Mouse (Mus musculus) E14TG2a.4 (cell line): ENCODE measurements around the gene Ush2a.

ENCODE experiments used
- H3K27me3 ChIP-seq: 2 replicates; pipeline ENCODE4 v1.6.1; 2014; ENCODE audit warnings: low read length, control low read depth; ENCODE audit not compliant: insufficient read depth
- H3K36me3 ChIP-seq: 2 replicates; pipeline ENCODE4 v1.6.1; 2014; ENCODE audit warnings: low read length, control low read depth; ENCODE audit not compliant: insufficient read depth
- H3K4me1 ChIP-seq: replicated peaks from 2 replicates; pipeline ENCODE4 v1.6.1; 2014; ENCODE audit warnings: low read depth, low read length, control low read depth
- H3K4me3 ChIP-seq: replicated peaks from 2 replicates; pipeline ENCODE4 v1.5.1; 2014; ENCODE audit warnings: mild to moderate bottlenecking, low read length
- H3K9me3 ChIP-seq: 2 replicates; pipeline ENCODE4 v1.6.1; 2014; ENCODE audit warnings: low read length, control low read depth
- CTCF ChIP-seq: conservative IDR thresholded peaks from 2 replicates; pipeline ENCODE4 v1.5.1; 2014; ENCODE audit warnings: low read length
- NANOG ChIP-seq: IDR thresholded peaks from 2 replicates; pipeline ENCODE4 v1.6.1; 2014; ENCODE audit warnings: borderline replicate concordance, low read length, mixed read lengths
- POU5F1 ChIP-seq: IDR thresholded peaks from 2 replicates; pipeline ENCODE4 v1.6.1; 2014; ENCODE audit warnings: low read length, borderline replicate concordance

Ush2a gene

DNA sequence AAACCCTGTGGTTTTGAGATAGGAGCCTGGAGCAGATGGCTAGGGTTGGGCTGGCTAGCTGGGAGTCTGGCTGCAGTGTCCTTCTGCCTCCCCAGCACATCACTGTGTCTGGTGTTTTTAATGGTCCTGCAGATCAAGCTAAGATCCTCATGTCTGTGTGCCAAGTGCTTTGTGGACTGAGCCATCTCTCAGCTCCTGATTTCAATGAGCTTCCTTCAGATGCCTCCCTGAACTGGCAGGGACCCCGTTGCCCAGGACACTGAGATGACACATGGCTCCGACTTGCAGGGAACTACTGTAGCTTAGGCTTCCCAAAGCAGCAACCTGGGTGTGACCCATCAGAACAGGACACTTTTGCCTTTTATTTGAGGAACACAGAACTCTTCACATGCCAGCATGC, 72.1 kb downstream of the Ush2a start:
- H3K4me3 ChIP-seq = no peak overlapping the region
- no peak for TF ChIP-seq NANOG
- no peaks in the 10 kb centered on the region for H3K36me3 ChIP-seq
- no peaks in the 10 kb centered on the region for H3K4me1 ChIP-seq
- H3K27me3 ChIP-seq = no peaks in the 10 kb centered on the region
- H3K9me3 ChIP-seq = no peaks in the 10 kb centered on the region

DNA sequence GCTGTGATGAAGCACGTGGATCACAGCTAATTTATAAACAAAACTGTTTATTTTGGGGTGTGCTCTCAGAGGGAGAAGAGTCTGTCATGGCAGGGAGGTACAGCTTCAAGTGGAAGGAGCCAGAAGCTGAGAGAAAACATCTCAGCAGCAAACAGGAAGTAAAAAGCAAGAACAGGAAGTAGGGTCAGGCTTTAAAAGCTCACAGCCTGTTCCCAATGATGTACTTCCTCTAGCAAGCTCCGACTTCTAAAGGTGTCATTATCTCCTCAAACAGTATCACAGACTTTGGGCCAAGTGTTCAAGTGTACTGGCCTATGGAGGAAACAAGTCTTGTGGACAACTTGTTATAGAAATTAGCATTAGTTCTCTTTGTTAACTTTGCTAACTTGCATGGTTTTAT, 85.9 kb downstream of the Ush2a start:
- H3K36me3 ChIP-seq = no peaks in the 10 kb centered on the region
- no peaks in the 10 kb centered on the region for H3K4me1 ChIP-seq
- H3K4me3 ChIP-seq = no peak overlapping the region
- H3K9me3 ChIP-seq = no peaks in the 10 kb centered on the region
- no peaks in the 10 kb centered on the region for H3K27me3 ChIP-seq
- TF ChIP-seq NANOG (no peak), POU5F1 (no peak), CTCF (no peak)

- no peaks in the 10 kb centered on the region for H3K4me1 ChIP-seq
- TF ChIP-seq NANOG = no peak
- no peak for TF ChIP-seq CTCF
- no peak for TF ChIP-seq POU5F1
- H3K27me3 ChIP-seq = no peaks in the 10 kb centered on the region
- H3K9me3 ChIP-seq = no peaks in the 10 kb centered on the region
- H3K36me3 ChIP-seq = no peaks in the 10 kb centered on the region
- no peak overlapping the region for H3K4me3 ChIP-seq
Observed at GRCm38 (mm10) chr1:188354726-188355125, 92.9 kb downstream of the Ush2a start.

- Histone ChIP-seq H3K27me3 (no peaks in the 10 kb centered on the region), H3K36me3 (no peaks in the 10 kb centered on the region), H3K4me3 (no peak overlapping the region), H3K9me3 (no peaks in the 10 kb centered on the region), H3K4me1 (no peaks in the 10 kb centered on the region)
- TF ChIP-seq POU5F1 = no peak
- TF ChIP-seq CTCF = no peak
- TF ChIP-seq NANOG = no peak
Observed at GRCm38 (mm10) chr1:188363548-188363947, 101.7 kb downstream of the Ush2a start.

GRCm38 (mm10) chr1:188385180-188385579, 123.4 kb downstream of the Ush2a start:
- Histone ChIP-seq H3K36me3 (no peaks in the 10 kb centered on the region), H3K4me1 (no peaks in the 10 kb centered on the region), H3K27me3 (no peaks in the 10 kb centered on the region), H3K4me3 (no peak overlapping the region), H3K9me3 (peaks cover 18% of the 10 kb centered on the region)
- TF ChIP-seq CTCF (no peak), POU5F1 (no peak), NANOG (no peak)

GRCm38 (mm10) chr1:188385733-188386261, 124.0 kb downstream of the Ush2a start:
- TF ChIP-seq CTCF (no peak), POU5F1 (no peak), NANOG (no peak)
- H3K36me3 ChIP-seq = no peaks in the 10 kb centered on the region
- H3K9me3 ChIP-seq = peaks cover 18% of the 10 kb centered on the region
- H3K4me1 ChIP-seq = no peaks in the 10 kb centered on the region
- no peaks in the 10 kb centered on the region for H3K27me3 ChIP-seq
- no peak overlapping the region for H3K4me3 ChIP-seq

DNA sequence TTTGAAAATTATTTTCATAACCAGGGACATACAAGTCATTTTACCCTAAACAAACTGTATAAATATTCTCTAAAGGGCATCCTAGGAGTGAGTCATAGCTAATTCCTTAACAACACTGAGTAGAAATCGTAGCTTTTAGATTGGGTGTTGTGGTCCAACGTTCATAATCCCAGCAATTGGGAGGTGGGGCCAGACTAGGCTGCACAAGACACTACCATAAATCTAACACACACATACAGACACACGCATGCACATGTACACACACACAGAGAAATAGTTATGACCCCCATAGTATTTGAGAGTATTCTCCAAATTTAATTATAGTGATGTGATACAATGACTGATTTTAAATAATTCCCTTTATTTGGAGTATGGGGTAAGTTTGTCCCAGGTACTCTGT, 125.5 kb downstream of the Ush2a start:
- H3K9me3 ChIP-seq = peaks cover 18% of the 10 kb centered on the region
- no peak overlapping the region for H3K4me3 ChIP-seq
- H3K4me1 ChIP-seq = no peaks in the 10 kb centered on the region
- no peaks in the 10 kb centered on the region for H3K27me3 ChIP-seq
- no peaks in the 10 kb centered on the region for H3K36me3 ChIP-seq
- no peak for TF ChIP-seq CTCF
- TF ChIP-seq POU5F1 = no peak

DNA sequence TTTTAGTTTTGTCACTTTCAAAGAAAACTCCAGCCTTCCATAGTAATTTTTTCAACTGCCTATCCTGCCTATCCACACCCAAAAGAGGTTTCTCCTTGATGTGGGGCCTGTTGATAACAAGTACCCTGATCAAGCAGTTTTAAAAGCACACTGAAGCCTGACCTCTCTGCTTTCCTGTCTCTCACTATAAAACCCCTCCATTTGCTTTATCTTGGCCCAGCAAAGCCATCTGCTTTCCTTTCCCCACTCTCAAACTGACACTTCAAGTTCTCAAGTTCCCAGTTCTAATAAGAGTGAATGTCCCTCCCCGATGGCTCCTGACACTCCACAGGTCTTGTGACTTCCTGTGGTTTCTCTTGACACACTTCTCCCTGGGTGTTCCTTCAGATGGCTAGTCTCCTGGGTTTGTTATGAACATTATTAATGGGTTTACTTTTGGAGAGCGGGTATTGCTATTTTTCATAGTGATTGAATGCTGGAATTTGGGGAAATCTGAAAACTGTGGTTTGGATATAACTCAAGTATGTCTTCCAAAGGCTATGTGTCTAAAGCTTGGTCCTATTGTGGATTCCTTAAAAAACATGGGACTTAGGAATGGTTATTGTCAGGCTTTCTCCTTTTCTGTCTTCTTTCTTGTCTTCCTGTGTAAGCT, 126.1 kb downstream of the Ush2a start:
- H3K4me1 ChIP-seq = no peaks in the 10 kb centered on the region
- H3K4me3 ChIP-seq = no peak overlapping the region
- H3K36me3 ChIP-seq = no peaks in the 10 kb centered on the region
- peaks cover 18% of the 10 kb centered on the region for H3K9me3 ChIP-seq
- H3K27me3 ChIP-seq = no peaks in the 10 kb centered on the region
- TF ChIP-seq NANOG = no peak
- no peak for TF ChIP-seq POU5F1
- TF ChIP-seq CTCF = no peak

DNA sequence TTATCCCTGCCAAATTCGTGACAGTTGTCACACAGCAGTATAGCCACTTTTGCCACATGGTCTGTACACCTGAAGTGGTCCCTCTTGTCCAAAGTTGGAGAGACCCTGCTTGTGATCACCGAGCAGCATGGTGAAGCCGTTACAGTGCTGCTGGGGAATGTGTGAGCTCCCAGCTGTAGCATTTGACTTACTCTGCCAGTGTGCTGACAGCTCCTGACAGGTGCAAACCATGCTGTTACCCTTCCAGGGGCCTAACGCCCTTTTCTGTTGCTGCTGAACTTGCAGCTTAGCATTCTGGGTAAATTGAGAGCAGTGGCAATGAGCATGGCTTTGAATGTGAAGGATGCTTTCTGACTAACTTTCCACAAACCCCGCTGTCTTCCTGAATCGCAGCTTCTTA, 128.3 kb downstream of the Ush2a start:
- no peaks in the 10 kb centered on the region for H3K27me3 ChIP-seq
- H3K4me3 ChIP-seq = no peak overlapping the region
- H3K36me3 ChIP-seq = no peaks in the 10 kb centered on the region
- H3K4me1 ChIP-seq = no peaks in the 10 kb centered on the region
- peaks cover 11% of the 10 kb centered on the region for H3K9me3 ChIP-seq
- TF ChIP-seq POU5F1 (no peak), CTCF (no peak), NANOG (no peak)

GRCm38 (mm10) chr1:188407176-188407575, 145.4 kb downstream of the Ush2a start:
- TF ChIP-seq CTCF (no peak), POU5F1 (no peak), NANOG (no peak)
- no peaks in the 10 kb centered on the region for H3K4me1 ChIP-seq
- H3K36me3 ChIP-seq = no peaks in the 10 kb centered on the region
- no peaks in the 10 kb centered on the region for H3K9me3 ChIP-seq
- no peaks in the 10 kb centered on the region for H3K27me3 ChIP-seq
- no peak overlapping the region for H3K4me3 ChIP-seq
